Mouse (Mus musculus) MEL (cell line): Measurements from ENCODE around the gene Plscr5. TPM values are rescaled to one million over a fixed set of nuclear protein-coding genes. Genes with fewer than 3 reads are reported as not detected.

ENCODE experiments used
- DNase-seq: peaks from one replicate; pipeline ENCODE4 v3.0.0; 2011; ENCODE audit warnings: low read depth, low spot score
- H3K27ac ChIP-seq: 2 replicates; pipeline ENCODE4 v1.5.1; 2012; ENCODE audit warnings: low read depth, mild to moderate bottlenecking, control low read depth, low read length, moderate library complexity; ENCODE audit not compliant: control insufficient read depth
- H3K27me3 ChIP-seq, 2 experiments: fragments of 150-350 bp in 1 of 2; sonication (generic) in 1 of 2; 2 replicates each; pipeline ENCODE4 v1.6.1; 2012; ENCODE audit warnings: low read length in 2 of 2, mild to moderate bottlenecking in 2 of 2, improper control_type of control experiment in 1 of 2, moderate library complexity in 1 of 2; ENCODE audit not compliant: insufficient read depth in 2 of 2, control insufficient read depth in 1 of 2
- H3K36me3 ChIP-seq, 2 experiments: 2 replicates each; pipeline ENCODE4 v1.6.1; 2012 to 2014; ENCODE audit warnings: low read length in 2 of 2, improper control_type of control experiment in 1 of 2, inconsistent platforms in 1 of 2, mild to moderate bottlenecking in 1 of 2; ENCODE audit not compliant: insufficient read depth in 2 of 2, control insufficient read depth in 1 of 2
- H3K4me1 ChIP-seq, 2 experiments: fragments of 150-350 bp in 1 of 2; sonication (generic) in 1 of 2; 2 replicates each; pipeline ENCODE4 v1.6.1; 2012; ENCODE audit warnings: low read length in 2 of 2, improper control_type of control experiment in 1 of 2, mild to moderate bottlenecking in 1 of 2; ENCODE audit not compliant: insufficient read depth in 2 of 2, control insufficient read depth in 1 of 2
- H3K4me3 ChIP-seq, 2 experiments: fragments of 150-350 bp in 1 of 2; sonication (generic) in 1 of 2; 2 replicates each; pipeline ENCODE4 v1.5.1; 2012; ENCODE audit warnings: low read depth in 2 of 2, low read length in 2 of 2, mild to moderate bottlenecking in 2 of 2, moderate library complexity in 2 of 2, control low read depth in 1 of 2, improper control_type of control experiment in 1 of 2; ENCODE audit not compliant: control insufficient read depth in 1 of 2, insufficient read depth in 1 of 2
- H3K79me2 ChIP-seq: 2 replicates; pipeline ENCODE4 v1.6.1; 2012; ENCODE audit warnings: mild to moderate bottlenecking, low read length, moderate library complexity; ENCODE audit not compliant: control insufficient read depth, poor library complexity, insufficient read depth
- H3K9ac ChIP-seq: 2 replicates; pipeline ENCODE4 v1.6.1; 2012; ENCODE audit warnings: low read depth, mild to moderate bottlenecking, control low read depth, low read length, moderate library complexity; ENCODE audit not compliant: control insufficient read depth, poor library complexity, severe bottlenecking
- H3K9me3 ChIP-seq: fragments of 150-350 bp; sonication (generic); replicated peaks from 2 replicates; pipeline ENCODE4 v1.6.1; 2012; ENCODE audit warnings: mild to moderate bottlenecking, low read length, improper control_type of control experiment, moderate library complexity; ENCODE audit not compliant: insufficient read depth
- E2F4 ChIP-seq: IDR thresholded peaks from 2 replicates; pipeline ENCODE4 v1.6.1; 2011; ENCODE audit warnings: low read depth, low read length, improper control_type of control experiment, borderline replicate concordance
- ETS1 ChIP-seq: IDR thresholded peaks from 2 replicates; pipeline ENCODE4 v1.6.1; 2012; ENCODE audit warnings: low read depth, mild to moderate bottlenecking, inconsistent platforms, low read length, improper control_type of control experiment, moderate library complexity
- HCFC1 ChIP-seq: IDR thresholded peaks from 2 replicates; pipeline ENCODE4 v1.6.1; 2012; ENCODE audit warnings: low read depth, mild to moderate bottlenecking, inconsistent platforms, low read length, improper control_type of control experiment, moderate library complexity
- JUND ChIP-seq: IDR thresholded peaks from 2 replicates; pipeline ENCODE4 v1.6.1; 2011; ENCODE audit warnings: low read depth, mild to moderate bottlenecking, improper control_type of control experiment, low read length
- MAX ChIP-seq: IDR thresholded peaks from 2 replicates; pipeline ENCODE4 v1.6.1; 2011; ENCODE audit warnings: low read length, improper control_type of control experiment
- POLR2A ChIP-seq, 2 experiments: IDR thresholded peaks; 2 replicates each; pipeline ENCODE4 v1.6.1; 2011 to 2012; ENCODE audit warnings: low read length in 2 of 2, mild to moderate bottlenecking in 2 of 2, control low read depth in 1 of 2, improper control_type of control experiment in 1 of 2, low read depth in 1 of 2, moderate library complexity in 1 of 2; ENCODE audit not compliant: control insufficient read depth in 1 of 2, insufficient read depth in 1 of 2, poor library complexity in 1 of 2
- RAD21 ChIP-seq: IDR thresholded peaks from 2 replicates; pipeline ENCODE4 v1.6.1; 2011; ENCODE audit warnings: mild to moderate bottlenecking, low read depth, low read length, improper control_type of control experiment
- SIN3A ChIP-seq: IDR thresholded peaks from 2 replicates; pipeline ENCODE4 v1.6.1; 2012; ENCODE audit warnings: low read length, improper control_type of control experiment, inconsistent platforms
- UBTF ChIP-seq: IDR thresholded peaks from 2 replicates; pipeline ENCODE4 v1.6.1; 2012; ENCODE audit warnings: low read depth, mild to moderate bottlenecking, inconsistent platforms, low read length, improper control_type of control experiment, moderate library complexity, borderline replicate concordance; ENCODE audit not compliant: insufficient read depth
- polyA plus RNA-seq, 2 experiments: library from polyadenylated mRNA; stranded (reverse) in 1 of 2; unstranded in 1 of 2; fragments of >175 nt in 1 of 2; fragments of >200 nt in 1 of 2; gene quantifications; 2 replicates each; pipeline versions ENCODE4 v1.2.1 to v1.2.4; 2012; ENCODE audit warnings: low replicate concordance in 2 of 2, low read depth in 1 of 2; ENCODE audit not compliant: insufficient read length in 2 of 2, insufficient read depth in 1 of 2, missing spikeins in 1 of 2
- total RNA-seq: library from RNA; depleted of rRNA; stranded (reverse); fragments of 300-350 nt; gene quantifications from 2 replicates; pipeline ENCODE4 v1.2.3, GENCODE M21; 2012

Gene Plscr5
- total and polyA plus RNA-seq, 3 experiments = not detected

DNA sequence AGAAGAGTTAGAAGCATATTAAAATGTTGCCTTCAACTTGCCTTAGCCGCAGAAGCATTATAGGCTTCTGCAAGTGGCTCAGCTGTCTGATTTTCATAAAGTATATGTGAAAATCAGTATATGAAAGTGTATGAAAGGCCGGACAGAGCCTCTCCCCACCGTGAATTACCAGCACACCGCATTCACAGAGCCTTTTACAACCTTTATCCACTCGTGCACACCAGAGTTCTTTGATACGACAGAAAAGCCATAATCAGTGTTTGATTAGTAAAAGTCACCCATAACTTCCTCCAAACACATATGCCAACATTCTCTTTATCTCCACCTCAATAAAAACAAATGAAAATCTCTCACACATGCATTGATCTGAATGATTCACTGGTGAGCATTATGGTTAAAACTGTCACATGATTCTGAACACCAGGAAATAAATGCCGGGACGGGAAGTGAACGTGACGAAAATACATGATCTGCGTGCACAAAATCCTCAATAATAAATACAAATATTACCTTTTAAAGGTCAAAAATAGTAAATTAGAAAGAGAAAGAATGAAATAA lies 42.2 kb downstream of the Plscr5 start:
- no peak for DNase-seq
- H3K27me3 ChIP-seq = no peaks in the 10 kb centered on the region
- no peak overlapping the region for H3K9ac ChIP-seq
- H3K4me1 ChIP-seq = no peaks in the 10 kb centered on the region
- no peaks in the 10 kb centered on the region for H3K79me2 ChIP-seq
- H3K27ac ChIP-seq = no peak overlapping the region
- no peak overlapping the region for H3K4me3 ChIP-seq
- H3K36me3 ChIP-seq = no peaks in the 10 kb centered on the region
- H3K9me3 ChIP-seq = no peaks in the 10 kb centered on the region
- TF ChIP-seq MAX (no peak), JUND (no peak), HCFC1 (no peak), SIN3A (no peak)

DNA sequence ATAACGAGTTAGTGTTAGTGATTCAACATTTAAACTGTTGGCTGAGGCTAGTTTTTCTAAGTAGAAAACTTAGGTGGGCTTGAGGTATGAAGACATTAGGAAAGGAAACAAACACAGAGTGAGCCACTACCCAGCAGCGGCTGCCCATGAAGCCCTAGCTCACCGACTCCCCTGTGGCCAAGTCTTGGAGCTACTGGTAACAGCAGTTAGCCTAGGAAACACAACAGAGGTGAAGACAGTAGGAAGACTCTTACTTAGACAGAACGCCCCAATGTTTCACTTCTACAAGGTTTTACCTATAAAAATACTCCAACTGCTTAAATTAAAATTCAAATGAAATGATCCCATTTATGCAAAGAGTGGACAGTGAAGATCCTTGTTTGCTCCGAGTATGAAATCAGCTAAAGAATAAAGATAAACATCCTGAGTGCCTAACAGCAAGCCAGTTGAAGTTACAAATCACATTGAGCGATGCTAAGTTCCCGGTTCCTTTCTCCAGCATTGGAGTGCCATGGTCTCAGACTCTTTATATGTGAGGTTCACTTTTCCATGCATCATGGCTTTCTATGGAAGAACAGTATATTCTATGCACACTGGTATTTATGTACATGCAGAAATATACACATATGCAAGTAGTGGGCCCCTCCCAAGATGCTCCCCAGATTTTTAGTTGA lies 56.2 kb downstream of the Plscr5 start:
- Histone ChIP-seq H3K79me2 (peaks cover 2% of the 10 kb centered on the region; the same call in 1 of the 2 replicates), H3K27ac (no peak overlapping the region), H3K27me3 (no peaks in the 10 kb centered on the region), H3K9me3 (no peaks in the 10 kb centered on the region), H3K36me3 (peaks cover 0 to 10% of the 10 kb centered on the region in 2 experiments; a peak in 2 of 4 replicates), H3K4me1 (peaks cover 0 to 9% of the 10 kb centered on the region in 2 experiments; a peak in 2 of 4 replicates), H3K9ac (no peak overlapping the region), H3K4me3 (no peak overlapping the region)
- no peak for TF ChIP-seq POLR2A (IDR thresholded peaks at IDR 0.05; ENCODE audit: control insufficient read depth in 1 of 2, insufficient read depth in 1 of 2, low read depth in 1 of 2, low read length in 2 of 2, poor library complexity in 1 of 2)
- no peak for TF ChIP-seq RAD21
- no peak for TF ChIP-seq UBTF
- DNase-seq = no peak

DNA sequence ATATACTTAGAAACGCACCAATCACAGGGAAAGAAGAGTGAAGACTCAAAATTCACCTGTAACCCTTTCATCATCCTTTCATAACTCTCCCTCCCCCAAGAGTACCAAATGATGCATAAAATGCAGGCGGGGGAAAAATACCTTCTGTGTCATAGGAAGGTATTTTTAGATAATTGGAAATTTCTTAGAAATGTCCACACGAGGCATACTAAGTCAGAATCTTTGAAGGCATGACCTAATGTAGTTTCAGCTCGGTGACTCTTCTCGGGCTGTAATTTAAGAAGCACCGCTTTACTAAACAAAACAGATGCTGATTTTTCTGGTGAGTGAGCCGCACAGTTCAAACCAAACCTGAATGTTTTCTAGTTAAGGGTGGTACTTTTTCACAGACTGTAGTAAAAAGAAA lies 56.7 kb downstream of the Plscr5 start, which contains the start of gene Plscr1:
Plscr1 (plus strand) TSS at position 304 of the 406 bp plus-strand sequence.
- TF ChIP-seq E2F4 (no peak), ETS1 (no peak), HCFC1 (no peak)
- peak within 1 kb of the TSS; percentile 81 for H3K9ac ChIP-seq
- peak within 1 kb of the TSS; percentile 45 for H3K27ac ChIP-seq

More for the DNA sequence above, 56.7 kb downstream of the Plscr5 start, which contains the start of gene Plscr1:
- Histone ChIP-seq H3K9me3 (no peaks in the 10 kb centered on the region), H3K27me3 (no peaks in the 10 kb centered on the region), H3K4me3 (peak within 1 kb of the TSS; percentile 83 to 86), H3K36me3 (peaks cover 0 to 10% of the 10 kb centered on the region in 2 experiments; a peak in 2 of 4 replicates), H3K79me2 (peaks cover 2% of the 10 kb centered on the region; the same call in 1 of the 2 replicates), H3K4me1 (peaks cover 0 to 9% of the 10 kb centered on the region in 2 experiments; a peak in 2 of 4 replicates)
- DNase-seq = peak; percentile 27
